Mouse (Mus musculus): ENCODE measurements at regions not wholly inside any gene's neighbourhood (a gene's known extent, or its start where the extent isn't known, plus 50 kb on each side); places are given as distances from the start of the nearest gene placed in this dataset.

DNA sequence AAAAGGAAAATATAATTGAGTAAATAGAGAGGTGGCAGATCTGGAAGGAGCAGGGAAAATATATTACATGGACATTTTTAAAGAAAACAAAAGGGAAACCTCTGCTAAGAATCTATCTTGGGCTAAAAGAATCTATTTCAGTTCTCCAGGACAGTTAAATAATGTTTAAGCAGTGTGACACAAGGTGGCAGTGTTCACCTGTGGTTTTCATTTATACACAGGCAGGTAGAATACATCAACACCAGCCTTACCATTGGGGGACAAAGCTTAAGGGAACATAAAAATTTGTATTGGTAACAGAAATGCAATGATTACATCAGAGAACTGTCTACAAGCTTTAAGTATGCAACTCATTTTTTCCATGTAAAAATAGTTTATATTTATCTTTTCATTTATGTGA, 78.2 kb upstream of the Cldn34d start:
- H3K27ac ChIP-seq, result no peak overlapping the region
- H3K4me3 ChIP-seq, result no peak overlapping the region
- TF ChIP-seq POLR2A (IDR thresholded peaks at IDR 0.05; ENCODE audit: insufficient read depth, low read depth, low read length), result no peak
- TF ChIP-seq CTCF (IDR thresholded peaks at IDR 0.05), result peak; percentile 54
- no peaks in the 10 kb centered on the region for H3K36me3 ChIP-seq (ENCODE audit: control insufficient read depth, insufficient read depth, low read length)
- no peaks in the 10 kb centered on the region for H3K27me3 ChIP-seq (ENCODE audit: control insufficient read depth, insufficient read depth, low read length)
- DNase-seq, result no peak
- intact Hi-C loops (cut with DNase I), result loop anchor here (2.0 kb wide), 1 partner anchor 1040 kb away; no protein-coding TSS in a partner anchor
- no peaks in the 10 kb centered on the region for H3K4me1 ChIP-seq (ENCODE audit: control insufficient read depth, insufficient read depth, low read length)
- H3K9ac ChIP-seq (ENCODE audit: low read depth, low read length), result no peak overlapping the region
- H3K79me2 ChIP-seq (replicated peaks; ENCODE audit: control insufficient read depth, insufficient read depth, low read length), result no peaks in the 10 kb centered on the region

Data from heart, adult 2 months (tissue).